Mouse (Mus musculus) CH12F3 (cell line): ENCODE data around the gene C2cd4d.

Experiments used
- in situ Hi-C: fragments of 300-500 bp; cut with MboI; formaldehyde crosslinking; loops from 2 replicates; pipeline ENCODE4 v1.14.3; 2020; ENCODE audit warnings: low sequenced_read_pairs

C2cd4d gene

DNA sequence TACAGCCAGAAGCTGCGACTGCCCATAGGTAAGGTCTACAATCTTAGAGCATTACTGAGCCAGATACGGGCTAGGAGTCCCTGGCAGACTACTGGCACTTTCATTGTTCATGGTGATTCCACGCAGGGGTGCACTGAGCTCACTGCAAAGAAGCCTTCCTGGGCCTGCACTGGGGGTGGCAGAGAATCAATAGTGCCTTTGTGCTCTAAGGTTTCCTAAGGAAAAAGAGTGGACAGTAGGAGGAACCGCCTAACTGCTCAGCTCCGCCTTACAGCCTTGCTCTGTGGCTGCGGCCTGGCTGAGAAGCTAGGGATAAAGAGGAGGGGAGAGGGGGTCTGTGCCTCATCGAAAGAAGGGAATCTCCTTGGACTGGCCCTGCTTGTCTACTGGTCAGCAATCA, at the start of gene C2cd4d:
C2cd4d (plus strand) TSS at position 301 of the 400 bp plus-strand sequence.
- in situ Hi-C loops = no loop called here

DNA sequence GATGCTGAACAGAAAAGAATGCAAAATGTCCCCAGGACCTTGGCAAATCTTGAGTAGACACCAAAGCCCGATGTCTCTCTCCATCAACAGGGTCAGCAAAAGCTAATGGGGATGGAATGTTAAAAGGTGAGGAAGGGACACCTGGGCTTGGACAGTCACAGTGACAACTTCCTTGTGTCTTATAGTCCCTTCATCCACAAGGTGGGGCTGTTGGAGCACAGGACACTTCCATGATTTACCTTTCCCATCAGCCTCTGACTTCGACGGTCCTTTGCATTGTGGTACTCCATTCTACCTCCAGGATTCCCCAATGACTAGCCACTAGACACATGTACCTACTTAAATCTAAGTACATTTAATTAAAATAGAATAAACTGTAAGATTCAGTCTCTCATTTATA, 33.6 kb upstream of the C2cd4d start:
- in situ Hi-C loops = no loop called here

DNA sequence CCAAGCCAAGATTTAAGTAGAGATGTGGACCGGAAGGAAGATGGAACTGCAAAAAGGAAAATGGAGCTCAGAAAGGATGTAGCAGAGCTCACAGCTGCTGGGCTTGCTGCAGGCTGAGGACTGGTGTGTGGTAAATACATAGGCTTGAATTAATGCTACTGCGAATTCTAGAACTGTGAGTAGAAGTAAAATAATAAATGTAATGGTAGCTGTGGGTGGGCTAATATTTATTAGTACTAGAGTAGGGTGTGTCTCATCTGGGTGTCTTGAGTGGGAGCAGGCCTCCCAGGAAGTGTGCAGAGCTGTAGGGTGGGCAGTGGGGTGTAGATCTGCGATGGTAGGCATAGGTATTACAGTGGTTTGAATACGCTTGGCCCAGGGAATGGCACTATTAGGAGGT, 27.8 kb upstream of the C2cd4d start:
- in situ Hi-C loops = no loop called here

DNA sequence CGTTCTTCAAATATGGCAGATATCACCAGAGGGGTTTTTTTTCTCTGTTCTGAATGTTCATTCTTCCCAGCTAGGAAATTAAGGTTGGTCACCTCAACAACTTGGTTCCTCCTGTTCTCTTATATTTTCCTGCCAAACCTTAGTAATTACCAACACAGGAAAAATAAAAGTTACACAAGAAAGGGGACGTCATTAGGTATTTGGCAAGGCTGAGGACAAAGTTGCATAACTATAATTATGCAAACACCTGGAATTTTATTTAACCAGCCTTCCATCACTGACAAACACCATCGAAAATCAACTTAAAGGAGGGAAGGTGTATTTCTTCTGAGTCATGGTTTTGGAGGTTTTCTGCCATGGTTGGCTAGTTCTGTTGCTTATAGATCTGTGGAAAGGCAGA, 23.7 kb upstream of the C2cd4d start:
- in situ Hi-C loops = no loop called here

DNA sequence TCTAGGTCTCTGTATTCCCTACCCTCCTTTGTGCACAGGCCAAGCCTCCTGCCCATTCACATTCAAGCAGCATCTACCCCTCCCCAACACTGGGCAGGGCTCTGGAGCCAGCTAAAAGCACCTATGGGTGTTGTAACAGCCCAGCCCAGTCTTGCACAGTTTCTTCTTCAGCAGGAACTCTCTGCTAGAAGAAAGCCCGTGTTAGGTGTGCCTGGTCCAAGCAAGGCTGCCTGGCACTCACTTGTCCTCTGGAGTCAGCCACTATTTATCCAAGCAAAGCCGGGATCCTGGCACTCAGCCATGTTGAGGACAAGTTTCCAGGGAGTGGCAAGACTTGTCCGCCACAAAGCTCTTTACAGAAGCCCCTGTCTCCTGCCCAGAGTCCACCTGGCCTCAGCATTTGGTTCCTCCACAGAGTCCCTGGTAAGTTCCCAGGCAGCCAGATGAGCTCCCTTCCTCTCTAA, 20.2 kb upstream of the C2cd4d start, which contains the start of gene Them5:
Them5 (plus strand) TSS at position 141 of the 464 bp plus-strand sequence.
- in situ Hi-C loops = no loop called here

DNA sequence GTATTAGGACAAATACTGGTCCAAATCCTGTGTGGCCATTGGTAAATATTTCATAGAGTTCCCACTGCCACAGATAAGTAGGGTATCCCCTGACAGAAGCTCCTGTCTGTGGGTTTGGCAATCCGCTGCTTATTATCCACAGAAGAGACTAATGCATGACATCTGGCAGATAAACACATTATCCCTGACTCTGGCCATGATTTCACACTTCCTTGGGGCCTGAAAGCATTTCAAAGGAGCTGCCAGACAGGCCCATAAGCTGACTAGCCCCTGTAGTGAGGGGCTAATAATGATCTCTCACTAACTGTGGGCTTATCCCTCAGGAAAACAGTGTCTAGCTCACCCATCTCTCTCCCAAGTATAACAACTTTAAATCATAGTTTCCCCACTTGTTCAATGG, 19.7 kb upstream of the C2cd4d start:
- in situ Hi-C loops = no loop called here

DNA sequence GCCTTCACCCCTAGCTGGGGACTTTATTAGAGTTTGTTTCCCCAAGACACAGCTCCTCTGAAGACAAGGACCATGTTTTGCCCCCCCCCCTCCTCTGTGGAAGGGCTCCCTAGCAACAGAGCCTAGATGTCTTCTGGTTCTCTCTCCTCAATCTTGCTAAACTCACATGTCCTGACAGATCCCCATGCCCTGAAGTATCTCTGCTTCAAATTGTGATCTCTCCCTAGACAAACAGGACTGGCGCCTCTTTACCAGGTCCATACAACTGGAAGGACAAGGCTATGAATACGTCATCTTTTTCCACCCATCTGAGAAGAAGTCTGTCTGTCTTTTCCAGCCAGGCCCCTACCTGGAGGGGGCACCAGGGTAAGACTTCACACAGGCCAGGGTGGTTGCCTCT, 18.1 kb upstream of the C2cd4d start:
- in situ Hi-C loops = no loop called here

DNA sequence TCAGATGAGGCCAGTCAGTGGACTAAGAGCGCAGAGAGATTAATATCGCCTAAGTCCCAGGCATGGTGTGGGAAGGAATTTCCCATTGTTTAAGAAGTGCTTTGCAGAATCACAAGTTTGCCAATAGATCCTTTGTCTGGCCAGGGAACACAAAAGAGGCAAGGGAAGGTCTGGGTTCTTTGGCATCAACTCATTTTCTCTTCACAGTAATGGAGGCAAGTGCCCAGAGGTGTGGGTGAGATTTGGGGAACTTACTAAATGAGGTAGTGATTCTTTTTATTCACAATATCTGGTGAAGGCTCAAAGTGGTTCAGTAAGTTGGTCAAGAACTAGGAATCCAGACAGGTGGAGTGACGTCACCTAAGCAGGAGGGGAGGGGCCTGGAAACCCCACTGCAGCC, 17.3 kb upstream of the C2cd4d start:
- in situ Hi-C loops = no loop called here

DNA sequence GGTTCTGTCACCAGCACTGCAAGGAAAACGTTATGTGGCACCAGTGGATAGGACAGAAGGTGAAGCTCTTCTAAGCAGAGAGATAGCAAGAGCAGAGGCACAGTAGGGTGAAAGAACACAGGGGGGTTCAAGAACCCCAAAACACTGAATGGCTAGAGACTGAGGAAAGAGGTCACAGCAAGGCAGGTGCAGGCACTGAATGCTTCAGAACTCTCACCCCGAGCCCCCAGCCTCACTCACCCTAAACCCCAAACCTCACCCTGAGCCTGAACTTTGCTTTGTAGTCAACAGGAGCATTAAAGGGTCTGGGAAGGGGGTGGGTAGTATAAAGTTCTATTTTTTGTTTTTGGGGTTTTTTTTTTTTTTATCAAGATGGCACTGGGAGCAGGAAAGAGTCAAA, 14.1 kb upstream of the C2cd4d start:
- in situ Hi-C loops = no loop called here

DNA sequence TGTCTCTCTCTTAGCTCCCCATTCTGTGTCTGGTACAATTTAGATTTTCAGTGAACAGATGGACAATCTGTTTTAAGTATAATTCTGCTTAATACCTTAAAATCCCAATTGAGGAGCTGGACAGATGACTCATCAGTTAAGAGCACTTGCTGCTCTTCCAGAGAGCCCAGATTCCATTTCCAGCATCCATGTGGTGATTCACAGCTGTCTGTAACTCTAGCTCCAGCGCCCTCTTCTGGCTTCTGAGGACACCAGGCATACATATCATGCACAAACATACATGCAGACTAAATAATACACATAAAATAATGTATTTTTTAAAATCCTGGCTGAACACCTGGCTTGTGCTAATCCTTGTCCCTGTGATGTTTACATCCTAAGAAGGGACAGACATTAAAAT, 1.4 kb upstream of the C2cd4d start:
- in situ Hi-C loops = no loop called here

DNA sequence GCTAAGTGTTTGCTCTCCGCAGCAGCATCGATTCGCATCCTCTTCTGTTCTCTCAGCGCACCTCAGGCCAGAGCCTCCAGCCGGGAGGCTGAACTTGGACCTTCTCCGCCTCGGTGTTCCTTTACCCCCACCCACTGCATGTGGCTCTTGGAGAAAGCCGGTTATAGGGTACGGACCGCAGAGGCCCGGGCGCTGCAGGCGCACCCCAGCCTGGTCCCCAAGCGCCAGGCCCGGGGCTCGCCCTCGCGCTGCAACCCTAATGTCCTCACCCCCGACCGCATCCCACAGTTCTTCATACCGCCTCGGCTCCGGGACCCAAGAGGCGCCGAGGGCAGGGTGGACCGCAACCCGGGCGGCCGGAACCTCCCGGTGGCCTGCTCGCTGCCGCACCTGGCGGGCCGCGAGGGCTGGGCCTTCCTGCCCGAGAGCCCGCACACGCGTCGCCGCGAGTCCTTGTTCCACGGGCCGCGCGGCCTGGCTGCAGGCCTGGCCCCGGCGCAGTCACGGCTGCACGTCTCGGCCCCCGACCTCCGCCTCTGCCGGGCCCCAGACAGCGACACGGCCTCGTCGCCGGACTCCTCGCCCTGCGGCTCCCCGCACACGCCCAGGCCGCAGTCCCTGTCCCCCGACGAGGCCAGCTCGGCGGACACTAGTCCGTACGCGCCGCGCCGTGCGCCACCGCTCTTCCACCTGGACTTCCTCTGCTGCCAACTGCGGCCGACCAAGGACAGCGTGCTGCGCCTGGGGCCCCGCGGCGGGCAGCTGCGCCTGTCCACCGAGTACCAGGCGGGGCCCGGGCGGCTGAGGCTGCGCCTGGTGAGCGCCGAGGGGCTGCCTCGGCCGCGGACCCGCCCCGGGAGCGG, 1.3 kb downstream of the C2cd4d start:
- in situ Hi-C loops = no loop called here

DNA sequence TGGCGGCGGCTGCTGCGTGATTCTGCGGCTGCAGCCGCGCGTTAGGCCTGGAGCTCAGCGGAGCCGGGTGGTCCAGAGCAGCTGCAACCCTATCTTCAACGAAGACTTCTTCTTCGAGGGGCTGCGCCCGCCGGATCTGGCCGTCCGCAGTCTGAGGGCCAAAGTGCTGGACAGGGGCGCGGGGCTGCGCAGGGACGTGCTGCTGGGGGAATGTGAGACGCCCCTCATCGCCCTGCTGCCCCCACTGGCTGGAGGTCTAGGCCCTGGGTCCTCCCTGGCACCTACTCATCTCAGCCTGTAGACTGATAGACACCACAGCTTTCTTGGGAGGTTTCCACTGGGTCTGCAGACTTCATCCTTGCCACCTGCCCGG, 1.9 kb downstream of the C2cd4d start:
- in situ Hi-C loops = no loop called here

DNA sequence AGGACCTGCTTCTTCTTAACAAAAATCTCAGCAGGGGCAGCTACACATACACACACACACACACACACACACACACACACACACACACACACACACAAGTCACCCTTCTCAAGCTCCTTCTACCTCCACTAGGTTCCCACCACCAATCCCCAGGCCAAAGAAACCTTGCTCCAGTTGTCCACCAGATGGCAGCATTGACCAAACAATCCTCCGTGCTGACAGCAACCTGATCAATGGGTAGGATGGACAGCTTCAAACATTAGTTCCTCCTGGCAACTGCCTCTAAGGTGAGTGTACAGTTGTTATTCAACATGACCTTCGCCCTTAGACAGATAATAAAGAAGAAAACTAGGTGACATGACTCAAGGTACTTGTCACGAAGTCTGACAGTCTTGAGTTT, 4.5 kb downstream of the C2cd4d start:
- in situ Hi-C loops = no loop called here

DNA sequence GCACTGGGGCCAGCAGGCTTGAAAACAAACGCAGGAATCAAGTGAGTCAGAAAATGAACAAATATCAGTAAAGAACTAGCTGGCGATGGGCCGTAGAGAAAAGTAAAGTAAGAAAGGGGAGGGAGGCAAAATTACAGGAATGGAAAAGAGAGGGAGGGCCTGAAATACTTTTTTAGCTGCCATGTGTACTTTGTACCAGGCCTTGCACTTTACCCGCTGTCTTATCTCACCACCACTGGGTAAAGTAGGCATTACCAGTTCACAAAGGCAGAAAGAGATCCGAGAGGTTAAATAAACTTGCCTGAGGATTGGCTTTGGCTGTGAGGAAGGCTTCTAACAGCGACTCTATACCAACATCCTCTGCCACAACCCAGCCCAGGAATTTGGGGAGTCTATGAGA, 5.3 kb downstream of the C2cd4d start:
- in situ Hi-C loops = no loop called here

DNA sequence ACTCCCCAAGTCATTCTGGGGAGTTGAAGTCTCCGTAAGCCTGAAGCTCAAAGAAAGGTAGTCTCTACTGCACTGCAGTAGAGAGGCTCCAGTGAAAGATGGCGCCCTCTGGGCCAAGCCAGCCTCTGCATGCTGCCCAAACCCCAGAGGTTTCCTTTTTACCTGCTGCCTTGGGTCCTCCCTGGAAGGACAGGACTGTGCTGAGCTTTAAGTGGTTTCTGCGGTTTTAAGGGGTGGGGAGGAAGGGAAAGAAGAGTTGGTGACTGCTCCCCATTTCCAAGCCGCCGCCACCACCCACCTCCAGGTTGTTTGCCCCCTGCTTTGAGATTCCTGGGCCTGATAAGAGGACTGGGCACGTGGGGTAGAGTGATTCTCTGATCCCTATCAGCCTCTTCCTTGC, 6.4 kb downstream of the C2cd4d start:
- in situ Hi-C loops = no loop called here

DNA sequence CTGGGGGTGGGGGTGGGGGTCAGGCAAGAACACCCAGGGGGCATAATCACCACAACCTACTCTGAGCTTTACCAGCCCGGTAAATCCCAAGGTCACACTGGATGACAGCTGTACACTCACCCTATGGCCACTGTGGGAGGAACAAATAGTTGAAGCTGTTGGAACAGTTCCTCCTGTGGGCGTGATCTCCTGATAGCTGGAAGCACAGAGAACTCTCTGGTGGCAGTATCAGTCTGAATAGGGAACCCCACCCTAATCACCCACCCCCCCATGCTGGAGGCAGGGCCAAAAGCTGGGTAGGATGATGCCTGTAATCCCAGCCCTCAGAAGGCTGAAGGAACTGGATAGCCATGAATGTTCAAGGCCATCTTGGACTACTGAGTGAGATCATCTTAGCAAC, 7.5 kb downstream of the C2cd4d start:
- in situ Hi-C loops = loop anchor here (10.0 kb wide), 1 partner anchor 75 kb away; the partner anchor contains the start of genes Mrpl9 and Oaz3

DNA sequence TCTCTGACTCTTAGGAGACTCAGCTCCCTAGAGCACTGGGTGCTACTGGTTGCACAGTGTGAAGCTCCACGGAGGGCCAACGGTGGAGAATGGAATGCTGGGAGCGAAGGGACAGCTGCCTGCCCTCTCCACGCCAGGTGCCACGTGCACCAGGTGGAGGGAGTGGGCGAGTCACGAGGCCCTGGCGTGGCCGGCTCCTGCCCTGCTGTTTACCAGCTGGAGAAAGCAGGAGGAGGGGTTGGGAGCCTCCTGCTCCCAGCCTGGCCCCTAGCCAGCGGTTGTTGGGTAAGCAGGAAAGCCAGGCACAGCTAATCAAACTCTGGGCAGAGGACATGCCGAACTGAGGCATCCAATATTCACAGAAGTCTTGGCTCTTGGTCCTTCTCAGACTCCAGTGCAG, 9.4 kb downstream of the C2cd4d start:
- in situ Hi-C loops = loop anchor here (10.0 kb wide), 1 partner anchor 73 kb away; the partner anchor contains the start of genes Mrpl9 and Oaz3

DNA sequence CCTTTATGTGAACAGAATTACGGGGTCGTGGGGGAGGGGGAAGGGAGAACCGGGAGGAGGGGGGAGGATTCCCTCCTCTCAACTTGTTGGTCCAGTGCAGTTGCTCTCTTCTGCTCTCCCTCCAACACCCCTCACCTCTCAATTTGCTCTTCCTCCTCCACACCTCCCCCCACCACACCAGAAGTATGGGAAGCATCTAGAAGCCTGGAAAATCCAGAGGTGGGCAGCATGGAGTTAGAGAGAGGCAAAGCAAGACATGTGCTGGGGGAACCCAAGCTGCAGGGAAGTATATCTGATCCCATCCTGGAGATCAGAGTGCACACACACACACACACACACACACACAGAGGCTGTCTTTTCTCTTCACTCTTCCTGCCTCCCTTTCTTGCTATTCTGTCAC, 9.8 kb downstream of the C2cd4d start:
- in situ Hi-C loops = loop anchor here (10.0 kb wide), 1 partner anchor 73 kb away; the partner anchor contains the start of genes Mrpl9 and Oaz3

DNA sequence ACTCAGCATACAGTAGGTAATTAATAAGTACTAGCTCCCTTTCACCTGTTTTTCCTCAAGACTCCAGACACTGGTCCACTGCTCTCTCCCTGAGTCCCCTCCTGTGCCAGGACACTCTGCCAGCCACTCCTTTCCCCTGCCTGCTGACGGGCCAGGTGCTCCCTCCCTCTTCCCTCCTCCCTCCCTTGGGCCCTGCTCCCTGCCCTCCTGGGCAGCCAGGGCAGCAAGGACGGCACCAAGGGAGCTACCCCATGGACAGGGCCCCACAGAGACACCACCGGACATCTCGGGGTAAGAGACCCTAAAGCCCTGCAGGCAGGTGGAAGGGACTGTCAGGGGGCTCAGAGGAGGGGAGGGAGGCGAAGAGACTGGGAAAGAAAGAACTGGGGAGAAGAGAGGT, 10.4 kb downstream of the C2cd4d start, which contains the start of gene Rorc:
Rorc (plus strand) TSS at position 154 of the 400 bp plus-strand sequence.
- in situ Hi-C loops = loop anchor here (10.0 kb wide), 1 partner anchor 72 kb away; the partner anchor contains the start of genes Mrpl9 and Oaz3

DNA sequence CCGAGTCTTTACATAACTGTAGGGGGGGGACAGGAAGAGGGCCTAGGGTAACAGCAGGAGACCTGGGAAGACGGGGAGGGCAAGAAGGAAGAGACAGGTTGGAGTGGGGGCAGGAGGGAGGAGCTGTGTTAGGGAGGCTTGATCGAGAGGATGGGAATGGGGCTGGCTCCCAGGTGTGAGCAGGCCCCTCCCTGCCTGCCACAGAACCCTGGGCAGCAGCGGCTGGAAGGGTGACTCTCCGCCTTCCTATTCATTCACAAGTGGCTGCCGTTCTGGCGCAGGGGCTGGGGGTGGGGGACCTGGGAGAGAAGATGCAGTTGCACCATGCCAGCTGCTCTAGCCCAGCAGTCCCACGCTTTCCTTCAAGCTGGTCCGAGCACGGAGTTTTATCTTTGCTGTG, 10.9 kb downstream of the C2cd4d start:
- in situ Hi-C loops = loop anchor here (10.0 kb wide), 1 partner anchor 72 kb away; the partner anchor contains the start of genes Mrpl9 and Oaz3

DNA sequence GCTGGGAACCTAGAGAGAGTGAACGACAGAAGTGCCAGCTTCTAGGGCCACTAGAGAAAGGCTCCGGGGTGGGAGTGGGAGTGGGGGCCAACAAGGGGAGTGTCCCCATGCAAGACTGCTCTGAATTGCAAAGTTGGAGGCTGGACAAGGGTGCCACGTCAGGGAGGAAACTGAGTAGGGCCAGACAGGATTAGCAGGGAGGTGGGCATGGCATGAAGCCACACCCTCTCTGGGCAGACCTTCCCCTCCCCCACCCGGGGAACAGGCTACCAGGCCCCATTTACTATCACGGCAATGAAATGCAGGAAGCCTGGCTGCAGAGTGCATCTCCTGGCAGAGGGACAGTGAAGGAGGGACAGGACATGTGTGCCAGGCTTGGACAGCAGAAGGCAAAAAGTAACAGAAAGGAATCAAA, 11.4 kb downstream of the C2cd4d start:
- in situ Hi-C loops = loop anchor here (10.0 kb wide), 1 partner anchor 71 kb away; the partner anchor contains the start of genes Mrpl9 and Oaz3

DNA sequence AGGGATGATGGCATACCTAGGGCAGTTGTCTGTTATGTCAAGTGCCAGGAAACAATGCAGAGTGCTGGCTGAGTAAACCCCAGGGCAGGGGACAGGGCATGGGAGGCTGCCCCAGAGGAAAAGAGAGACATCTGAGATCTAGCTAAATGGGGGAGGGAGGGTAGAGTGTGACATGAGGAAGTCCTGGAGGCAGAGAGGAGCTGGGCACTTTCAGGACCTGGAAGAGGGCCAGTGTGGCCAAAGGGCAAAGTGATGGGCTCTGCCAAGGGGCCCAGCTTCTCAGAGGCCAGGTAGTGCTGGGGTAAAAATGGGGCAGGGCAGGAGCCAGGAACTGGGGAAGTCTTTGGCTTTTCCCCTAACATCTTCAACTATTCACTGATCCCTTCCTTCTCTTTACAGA, 12.4 kb downstream of the C2cd4d start:
- in situ Hi-C loops = loop anchor here (10.0 kb wide), 1 partner anchor 70 kb away; the partner anchor contains the start of genes Mrpl9 and Oaz3
